Mouse (Mus musculus): ENCODE data around the gene Ptpn7. TPM values are rescaled to one million over a fixed set of nuclear protein-coding genes. Genes with fewer than 3 reads are reported as not detected.
"Not testable (repeated sequence)": the region's sequence is repeated elsewhere in the genome, so short reads cannot be mapped to it uniquely, and the experiment has no call there.

Ptpn7 gene
- total RNA-seq, 4 experiments from 2014 or later, result 1.4 to 1.5 (median 1.4) TPM

- no peak for DNase-seq
Observed at GRCm38 (mm10) chr1:135159556-135160123, 27.1 kb downstream of the Ptpn7 start.

GRCm38 (mm10) chr1:135160411-135161050 lies 28.0 kb downstream of the Ptpn7 start:
- DNase-seq, result no peak

- DNase-seq, result no peak
Observed at GRCm38 (mm10) chr1:135162720-135163119, 30.2 kb downstream of the Ptpn7 start.

- no peak for DNase-seq
Observed at GRCm38 (mm10) chr1:135167435-135167834, 34.9 kb downstream of the Ptpn7 start, which contains the start of gene Gpr37l1. Gene Gpr37l1 (minus strand): TSS chr1:135167681.

- no peak for DNase-seq
Observed at GRCm38 (mm10) chr1:135168453-135169200, 36.1 kb downstream of the Ptpn7 start.

GRCm38 (mm10) chr1:135169556-135170224 lies 37.2 kb downstream of the Ptpn7 start:
- DNase-seq, result no peak

- peak; percentile 52 for DNase-seq
Observed at GRCm38 (mm10) chr1:135170299-135170698, 37.8 kb downstream of the Ptpn7 start.

GRCm38 (mm10) chr1:135171202-135171601 lies 38.7 kb downstream of the Ptpn7 start:
- no peak for DNase-seq

GRCm38 (mm10) chr1:135171984-135172383 lies 39.5 kb downstream of the Ptpn7 start:
- DNase-seq, result peak; percentile 53

- DNase-seq, result no peak
Observed at GRCm38 (mm10) chr1:135173311-135173710, 40.8 kb downstream of the Ptpn7 start.

- no peak for DNase-seq
Observed at GRCm38 (mm10) chr1:135175176-135175575, 42.7 kb downstream of the Ptpn7 start.

GRCm38 (mm10) chr1:135177724-135178123 lies 45.2 kb downstream of the Ptpn7 start:
- no peak for DNase-seq

GRCm38 (mm10) chr1:135178863-135179262 lies 46.4 kb downstream of the Ptpn7 start:
- no peak for DNase-seq

GRCm38 (mm10) chr1:135180830-135181229 lies 48.3 kb downstream of the Ptpn7 start:
- no peak for DNase-seq

- no peak for DNase-seq
Observed at GRCm38 (mm10) chr1:135181275-135181674, 48.8 kb downstream of the Ptpn7 start.

GRCm38 (mm10) chr1:135181880-135182623 lies 49.6 kb downstream of the Ptpn7 start:
- peak; percentile 39 for DNase-seq

GRCm38 (mm10) chr1:135182975-135183374 lies 50.5 kb downstream of the Ptpn7 start:
- no peak for DNase-seq

GRCm38 (mm10) chr1:135183448-135183847 lies 50.9 kb downstream of the Ptpn7 start:
- DNase-seq, result peak; percentile 55

GRCm38 (mm10) chr1:135183941-135184570 lies 51.6 kb downstream of the Ptpn7 start:
- no peak for DNase-seq

- DNase-seq, result no peak
Observed at GRCm38 (mm10) chr1:135185936-135186335, 53.4 kb downstream of the Ptpn7 start.

- DNase-seq, result no peak
Observed at GRCm38 (mm10) chr1:135186427-135186826, 53.9 kb downstream of the Ptpn7 start.

- not testable (repeated sequence) for DNase-seq
Observed at GRCm38 (mm10) chr1:135187016-135187415, 54.5 kb downstream of the Ptpn7 start.
